Mouse (Mus musculus) hindbrain, embryonic 13.5 days (tissue): ENCODE results near the gene Vash1. TPM values are rescaled to one million over a fixed set of nuclear protein-coding genes. Genes with fewer than 3 reads are reported as not detected.

ENCODE experiments used
- ATAC-seq: fragments of 200-750 bp; cut with Nextera tagmentation; 2 replicates; pipeline ENCODE4 v1.8.0; 2017; ENCODE audit warnings: moderate TSS enrichment; ENCODE audit not compliant: low FRiP score
- H3K27ac ChIP-seq: fragments of 300-500 bp; sonication (generic); 2 replicates; pipeline ENCODE4 v1.5.1; 2015; ENCODE audit warnings: inconsistent platforms, mild to moderate bottlenecking, moderate library complexity
- H3K27me3 ChIP-seq: fragments of 300-500 bp; sonication (generic); 2 replicates; pipeline ENCODE4 v1.6.1; 2015; ENCODE audit warnings: mild to moderate bottlenecking, inconsistent platforms
- H3K36me3 ChIP-seq: fragments of 300-500 bp; sonication (generic); 2 replicates; pipeline ENCODE4 v1.6.1; 2015; ENCODE audit warnings: mild to moderate bottlenecking, inconsistent platforms
- H3K4me1 ChIP-seq: fragments of 300-500 bp; sonication (generic); replicated peaks from 2 replicates; pipeline ENCODE4 v1.6.1; 2015; ENCODE audit warnings: inconsistent platforms
- H3K4me2 ChIP-seq: fragments of 300-500 bp; sonication (generic); 2 replicates; pipeline ENCODE4 v1.6.1; 2015; ENCODE audit warnings: inconsistent platforms, mild to moderate bottlenecking, moderate library complexity
- H3K4me3 ChIP-seq: fragments of 300-500 bp; sonication (generic); 2 replicates; pipeline ENCODE4 v1.5.1; 2015; ENCODE audit warnings: mild to moderate bottlenecking, inconsistent platforms
- H3K9ac ChIP-seq: fragments of 300-500 bp; sonication (generic); 2 replicates; pipeline ENCODE4 v1.6.1; 2015; ENCODE audit warnings: mild to moderate bottlenecking, inconsistent platforms
- H3K9me3 ChIP-seq: fragments of 300-500 bp; sonication (generic); 2 replicates; pipeline ENCODE4 v1.6.1; 2016; ENCODE audit warnings: inconsistent platforms
- WGBS: fragments of 180-500 bp; shearing (Covaris S2); methylation state at CpG from one replicate; pipeline ENCODE4 v1.1.7; 2015; 5-methylcytosine and 5-hydroxymethylcytosine counted together
- polyA plus RNA-seq: library from polyadenylated mRNA; unstranded; fragments of >200 nt; fragmentation: Nextera tagmentation; extraction: Ambion mirVana; gene quantifications from 2 replicates; pipeline ENCODE4 v1.2.1, GENCODE M21; 2015

The Vash1 gene
- polyA plus RNA-seq, 1 experiment from 2014 or later: 35.1 TPM

- Histone ChIP-seq H3K27me3 (no peaks in the 10 kb centered on the region), H3K4me1 (peaks cover 53% of the 10 kb centered on the region), H3K9me3 (no peaks in the 10 kb centered on the region), H3K4me3 (no peak overlapping the region), H3K36me3 (peaks cover 67% of the 10 kb centered on the region), H3K4me2 (no peak overlapping the region), H3K27ac (peak overlapping the region; percentile 13; the same call in 1 of the 2 replicates), H3K9ac (no peak overlapping the region)
- WGBS: 68% methylated on average over 13 of the region's 13 CpGs
- no peak for ATAC-seq
Observed at GRCm38 (mm10) chr12:86686551-86687330, 8.2 kb downstream of the Vash1 start.

GRCm38 (mm10) chr12:86687445-86687955, 9.0 kb downstream of the Vash1 start:
- no peak for ATAC-seq
- H3K27ac ChIP-seq: peak overlapping the region; percentile 8; the same call in 1 of the 2 replicates
- peaks cover 46% of the 10 kb centered on the region for H3K4me1 ChIP-seq
- H3K27me3 ChIP-seq: no peaks in the 10 kb centered on the region
- H3K36me3 ChIP-seq: peaks cover 74% of the 10 kb centered on the region
- no peak overlapping the region for H3K9ac ChIP-seq
- WGBS: 80% methylated on average over 4 of the region's 4 CpGs
- H3K4me2 ChIP-seq: no peak overlapping the region
- H3K4me3 ChIP-seq: no peak overlapping the region
- no peaks in the 10 kb centered on the region for H3K9me3 ChIP-seq

DNA sequence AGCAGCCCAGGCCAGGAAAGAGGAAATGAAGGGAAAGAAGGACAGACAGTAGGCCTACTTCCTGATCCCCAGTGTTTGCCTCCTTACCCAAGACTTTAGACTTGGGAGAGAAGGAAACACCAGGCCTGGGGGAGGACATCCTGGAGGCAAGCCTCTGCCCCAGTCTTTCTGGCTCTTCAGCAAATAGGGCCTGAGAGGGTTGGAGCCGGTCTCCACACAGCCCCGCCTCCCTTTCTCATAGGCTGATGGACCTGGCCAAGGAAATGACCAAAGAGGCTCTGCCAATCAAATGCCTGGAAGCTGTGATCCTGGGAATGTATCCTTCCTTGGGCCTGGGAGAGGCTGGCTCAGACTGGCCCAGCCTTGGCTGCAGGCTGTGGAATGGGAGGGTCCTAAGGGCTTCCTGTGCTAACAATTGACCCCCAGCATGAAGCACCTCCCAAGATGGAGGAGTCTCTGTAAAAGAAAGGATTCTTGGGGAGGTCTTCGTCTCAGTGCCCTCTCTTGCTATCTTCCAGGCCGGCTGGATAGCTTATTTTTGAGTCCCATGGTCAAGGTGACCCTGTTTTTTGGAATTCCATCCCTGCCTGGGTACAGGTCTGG, 9.6 kb downstream of the Vash1 start:
- Histone ChIP-seq H3K4me2 (no peak overlapping the region), H3K4me3 (no peak overlapping the region), H3K27me3 (no peaks in the 10 kb centered on the region), H3K36me3 (peaks cover 75% of the 10 kb centered on the region), H3K9ac (no peak overlapping the region), H3K4me1 (peaks cover 40% of the 10 kb centered on the region), H3K9me3 (no peaks in the 10 kb centered on the region), H3K27ac (peak overlapping the region; percentile 9; the same call in 1 of the 2 replicates)
- WGBS: 81% methylated on average over 4 of the region's 4 CpGs
- ATAC-seq: no peak

- Histone ChIP-seq H3K27me3 (no peaks in the 10 kb centered on the region), H3K9me3 (no peaks in the 10 kb centered on the region), H3K4me3 (no peak overlapping the region), H3K4me2 (no peak overlapping the region), H3K36me3 (peaks cover 81% of the 10 kb centered on the region), H3K4me1 (peaks cover 32% of the 10 kb centered on the region), H3K9ac (no peak overlapping the region), H3K27ac (no peak overlapping the region)
- 95% methylated on average over 27 of the region's 27 CpGs for WGBS
- ATAC-seq: no peak
Observed at GRCm38 (mm10) chr12:86688917-86689316, 10.4 kb downstream of the Vash1 start.

- Histone ChIP-seq H3K4me3 (no peak overlapping the region), H3K4me1 (peaks cover 13% of the 10 kb centered on the region), H3K36me3 (peaks cover 97% of the 10 kb centered on the region), H3K9me3 (no peaks in the 10 kb centered on the region), H3K9ac (no peak overlapping the region), H3K4me2 (no peak overlapping the region), H3K27me3 (no peaks in the 10 kb centered on the region), H3K27ac (no peak overlapping the region)
- 78% methylated on average over 12 of the region's 12 CpGs for WGBS
- no peak for ATAC-seq
Observed at GRCm38 (mm10) chr12:86690700-86691485, 12.4 kb downstream of the Vash1 start.

- H3K4me2 ChIP-seq: no peak overlapping the region
- H3K36me3 ChIP-seq: peaks cover 94% of the 10 kb centered on the region
- no peaks in the 10 kb centered on the region for H3K9me3 ChIP-seq
- 81% methylated on average over 5 of the region's 5 CpGs for WGBS
- H3K27ac ChIP-seq: peak overlapping the region; percentile 15; the same call in 1 of the 2 replicates
- no peak overlapping the region for H3K9ac ChIP-seq
- H3K4me3 ChIP-seq: no peak overlapping the region
- no peak for ATAC-seq
- no peaks in the 10 kb centered on the region for H3K27me3 ChIP-seq
- peaks cover 1% of the 10 kb centered on the region for H3K4me1 ChIP-seq
Observed at GRCm38 (mm10) chr12:86692471-86693356, 14.2 kb downstream of the Vash1 start.

DNA sequence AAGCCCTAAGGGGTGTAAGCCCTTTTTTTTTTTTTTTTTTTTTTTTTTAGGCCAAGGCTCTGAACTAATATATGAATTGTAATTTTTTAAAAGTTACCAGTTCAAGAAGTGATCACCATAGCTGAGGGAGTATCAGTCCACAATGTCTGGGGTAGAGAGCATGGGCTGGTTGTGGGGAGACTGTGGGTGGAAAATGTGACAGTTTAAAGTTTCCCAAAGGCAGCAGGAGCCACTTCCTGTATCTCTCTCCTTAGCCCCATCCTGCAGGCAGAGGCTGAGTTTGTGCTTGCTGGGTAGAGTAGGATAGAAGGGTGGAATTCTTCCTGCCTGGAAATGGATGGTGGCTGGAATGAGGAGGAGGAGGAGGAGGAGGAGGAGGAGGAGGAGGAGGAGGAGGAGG, 14.9 kb downstream of the Vash1 start:
- no peaks in the 10 kb centered on the region for H3K9me3 ChIP-seq
- H3K4me1 ChIP-seq: peaks cover 8% of the 10 kb centered on the region
- no peak overlapping the region for H3K27ac ChIP-seq
- H3K4me3 ChIP-seq: no peak overlapping the region
- H3K27me3 ChIP-seq: no peaks in the 10 kb centered on the region
- H3K4me2 ChIP-seq: no peak overlapping the region
- H3K9ac ChIP-seq: no peak overlapping the region
- peaks cover 87% of the 10 kb centered on the region for H3K36me3 ChIP-seq
- ATAC-seq: no peak

GRCm38 (mm10) chr12:86694441-86694840, 15.9 kb downstream of the Vash1 start:
- no peak for ATAC-seq
- 89% methylated on average over 1 of the region's 1 CpGs for WGBS
- peaks cover 18% of the 10 kb centered on the region for H3K4me1 ChIP-seq
- H3K27me3 ChIP-seq: no peaks in the 10 kb centered on the region
- no peak overlapping the region for H3K27ac ChIP-seq
- peaks cover 77% of the 10 kb centered on the region for H3K36me3 ChIP-seq
- no peak overlapping the region for H3K4me2 ChIP-seq
- no peaks in the 10 kb centered on the region for H3K9me3 ChIP-seq
- H3K4me3 ChIP-seq: no peak overlapping the region
- no peak overlapping the region for H3K9ac ChIP-seq

DNA sequence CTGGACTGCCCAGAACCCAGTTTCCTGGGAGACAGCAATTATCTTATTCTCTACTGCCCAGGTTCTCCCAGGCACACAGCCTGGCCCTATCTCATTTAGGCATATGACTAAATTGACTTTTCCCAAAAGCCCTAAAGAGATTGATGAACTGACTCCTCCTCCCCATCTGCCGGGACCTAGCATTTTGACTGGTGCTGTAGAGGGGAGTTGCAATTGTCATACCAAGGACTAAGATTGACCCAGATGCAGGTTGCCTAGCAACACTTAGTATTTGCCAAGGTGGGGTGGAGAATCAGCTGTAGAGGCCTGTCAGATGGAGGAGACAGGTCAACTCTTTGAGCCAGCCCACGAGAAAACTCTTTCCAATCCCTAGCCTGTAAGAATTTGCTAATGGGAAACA, 19.5 kb downstream of the Vash1 start:
- WGBS: 31% methylated on average over 2 of the region's 2 CpGs
- peaks cover 40% of the 10 kb centered on the region for H3K4me1 ChIP-seq
- H3K4me3 ChIP-seq: no peak overlapping the region
- no peak overlapping the region for H3K9ac ChIP-seq
- no peaks in the 10 kb centered on the region for H3K9me3 ChIP-seq
- no peak overlapping the region; the same call in 1 of the 2 replicates for H3K27ac ChIP-seq
- peaks cover 49% of the 10 kb centered on the region for H3K36me3 ChIP-seq
- no peak overlapping the region for H3K4me2 ChIP-seq
- no peaks in the 10 kb centered on the region for H3K27me3 ChIP-seq
- ATAC-seq: no peak

- peak overlapping the region; percentile 85 for H3K27ac ChIP-seq
- ATAC-seq: no peak
- H3K36me3 ChIP-seq: peaks cover 48% of the 10 kb centered on the region
- no peaks in the 10 kb centered on the region for H3K27me3 ChIP-seq
- H3K4me1 ChIP-seq: peaks cover 40% of the 10 kb centered on the region
- H3K4me3 ChIP-seq: no peak overlapping the region
- H3K9me3 ChIP-seq: no peaks in the 10 kb centered on the region
- no peak overlapping the region for H3K4me2 ChIP-seq
- H3K9ac ChIP-seq: no peak overlapping the region
Observed at GRCm38 (mm10) chr12:86698537-86698936, 20.0 kb downstream of the Vash1 start.

DNA sequence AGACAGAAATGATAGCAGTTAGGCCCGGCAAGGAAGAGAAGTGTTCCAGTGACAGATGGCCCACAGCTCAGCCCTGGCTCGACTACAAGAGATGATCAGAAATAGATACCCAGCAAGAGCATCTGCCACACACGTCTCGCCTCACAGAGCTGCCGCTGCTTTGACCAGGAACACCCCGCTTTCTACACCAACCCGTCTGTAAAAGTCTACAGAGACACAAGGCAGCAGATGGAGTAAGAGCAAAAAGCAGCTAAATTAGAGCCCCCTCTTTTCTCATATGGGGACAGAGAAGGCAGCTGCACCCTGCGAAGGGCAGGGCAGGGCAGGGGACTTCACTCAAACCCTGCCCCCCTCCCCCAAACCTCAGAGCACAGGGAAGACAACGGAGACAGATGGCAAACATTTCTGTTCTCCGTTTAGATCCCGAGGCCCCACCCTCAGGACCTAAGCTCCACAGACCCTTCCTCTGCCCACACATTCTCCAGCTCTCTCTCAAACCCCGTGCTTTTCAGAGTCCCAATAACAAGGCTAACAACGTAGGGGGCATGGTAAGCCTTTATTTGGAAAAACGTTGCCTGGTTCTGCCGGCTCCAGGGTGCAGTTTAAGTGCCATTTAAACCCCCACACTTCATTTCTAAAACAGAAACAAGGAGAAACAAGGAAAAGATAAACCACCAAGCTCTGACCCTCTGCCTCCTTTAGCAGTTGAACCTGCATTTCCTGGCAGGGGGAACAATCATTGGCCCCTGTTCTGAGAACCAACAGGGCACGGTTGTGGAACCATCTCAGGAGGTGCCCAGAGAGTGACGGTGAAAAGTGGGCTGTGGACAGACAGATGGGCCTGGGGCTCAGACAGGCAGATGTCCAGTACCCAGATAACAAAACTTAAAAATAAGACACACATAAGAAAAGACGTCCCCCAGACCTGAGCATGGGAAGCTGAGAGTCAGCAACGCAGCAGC, 21.7 kb downstream of the Vash1 start:
- Histone ChIP-seq H3K4me3 (no peak overlapping the region), H3K9ac (peak overlapping the region; percentile 52), H3K4me1 (peaks cover 40% of the 10 kb centered on the region), H3K36me3 (peaks cover 42% of the 10 kb centered on the region), H3K27ac (peak overlapping the region; percentile 85), H3K9me3 (no peaks in the 10 kb centered on the region), H3K4me2 (no peak overlapping the region), H3K27me3 (no peaks in the 10 kb centered on the region)
- peak; percentile 63 for ATAC-seq
- 22% methylated on average over 19 of the region's 19 CpGs for WGBS
